Mouse (Mus musculus) liver (tissue): ENCODE data around the gene Cdk11b.
A peak's percentile ranks its signal among the peaks of the same experiment; 100 is the strongest.
"Not testable (repeated sequence)": the region's sequence is repeated elsewhere in the genome, so short reads cannot be mapped to it uniquely, and the experiment has no call there.

Experiments used
- DNase-seq: peaks from one replicate; pipeline ENCODE4 v3.0.0-alpha.2; 2020; ENCODE audit warnings: mixed read lengths

Cdk11b gene

GRCm38 (mm10) chr4:155668689-155669597, 44.3 kb downstream of the Cdk11b start, which contains the start of gene Mib2:
Gene Mib2 (minus strand): TSS chr4:155669198.
- DNase-seq = peak; percentile 95

DNA sequence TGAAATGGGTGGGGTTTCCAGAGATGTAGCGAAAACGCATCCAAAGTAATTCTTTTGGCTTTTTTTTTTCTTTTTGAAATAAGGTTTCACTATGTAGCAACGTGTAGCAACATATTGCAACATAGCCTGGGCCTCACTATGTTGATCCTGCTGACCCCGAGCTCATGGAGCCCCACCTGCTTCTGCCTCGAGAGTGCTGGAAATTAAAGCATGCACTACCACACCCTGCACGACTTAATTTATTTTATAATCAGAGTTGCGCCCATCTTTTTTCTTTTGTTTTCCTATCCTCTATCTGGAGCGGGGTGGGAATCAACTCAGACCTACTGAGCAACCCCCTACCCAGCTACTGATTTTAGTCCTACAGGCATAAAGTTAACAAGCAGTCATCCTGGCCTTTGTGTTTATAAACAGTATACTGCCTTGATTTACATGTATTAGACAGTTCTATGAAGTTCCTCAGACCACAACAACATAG, 45.0 kb downstream of the Cdk11b start:
- no peak for DNase-seq

- DNase-seq = not testable (repeated sequence)
Measured at GRCm38 (mm10) chr4:155670236-155670635, 45.6 kb downstream of the Cdk11b start.

GRCm38 (mm10) chr4:155672082-155672481, 47.4 kb downstream of the Cdk11b start:
- DNase-seq = no peak

GRCm38 (mm10) chr4:155675991-155676390, 51.3 kb downstream of the Cdk11b start:
- no peak for DNase-seq

DNA sequence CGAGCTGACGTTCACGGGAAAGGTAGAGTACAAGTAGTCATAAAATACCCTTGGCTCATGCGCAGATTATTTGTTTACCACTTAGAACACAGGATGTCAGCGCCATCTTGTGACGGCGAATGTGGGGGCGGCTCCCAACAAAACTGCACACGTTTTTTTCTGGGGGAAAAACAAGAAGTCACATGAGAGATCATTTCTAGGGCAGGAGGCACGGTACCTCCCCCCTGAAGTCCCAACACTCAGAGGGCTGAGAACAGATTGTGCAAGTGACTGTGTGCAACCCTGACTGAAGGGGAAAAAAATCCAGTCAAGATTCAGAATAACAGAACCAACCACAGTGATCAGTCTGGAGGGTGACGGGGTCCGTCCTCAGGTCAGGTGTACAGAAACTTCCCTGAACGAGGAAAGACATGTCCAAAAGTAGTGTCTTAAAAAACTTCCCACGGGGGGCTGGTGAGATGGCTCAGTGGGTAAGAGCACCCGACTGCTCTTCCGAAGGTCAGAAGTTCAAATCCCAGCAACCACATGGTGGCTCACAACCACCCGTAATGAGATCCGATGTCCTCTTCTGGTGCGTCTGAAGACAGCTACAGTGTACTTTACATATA, 59.1 kb downstream of the Cdk11b start:
- DNase-seq = not testable (repeated sequence)

- not testable (repeated sequence) for DNase-seq
Measured at GRCm38 (mm10) chr4:155687764-155688163, 63.1 kb downstream of the Cdk11b start.

GRCm38 (mm10) chr4:155690571-155691375, 66.1 kb downstream of the Cdk11b start:
- no peak for DNase-seq

DNA sequence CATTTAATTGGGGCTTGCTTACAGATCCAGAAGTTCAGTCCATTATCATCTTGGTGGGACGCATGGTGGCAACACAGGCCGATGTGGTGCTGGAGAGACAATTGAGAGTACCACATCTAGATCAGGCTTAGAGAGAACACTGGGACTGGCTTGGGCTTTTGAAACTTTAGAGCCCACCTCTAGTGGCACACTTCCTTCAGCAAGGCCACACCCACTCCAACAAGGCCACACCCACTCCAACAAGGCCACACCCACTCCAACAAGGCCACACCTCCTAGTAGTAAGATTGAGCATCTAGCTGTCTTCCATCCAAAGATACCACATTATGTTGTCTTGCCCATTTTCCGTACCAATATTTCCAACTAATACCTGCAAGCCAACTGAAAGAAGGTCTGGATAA, 67.8 kb downstream of the Cdk11b start:
- DNase-seq = no peak

- peak; percentile 33 for DNase-seq
Measured at GRCm38 (mm10) chr4:155694111-155694481, 69.4 kb downstream of the Cdk11b start, which contains the start of gene Fndc10. Gene Fndc10 (plus strand): TSS chr4:155694342.

- peak; percentile 12 for DNase-seq
Measured at GRCm38 (mm10) chr4:155694482-155695401, 70.1 kb downstream of the Cdk11b start.

- no peak for DNase-seq
Measured at GRCm38 (mm10) chr4:155695531-155696062, 70.9 kb downstream of the Cdk11b start.

DNA sequence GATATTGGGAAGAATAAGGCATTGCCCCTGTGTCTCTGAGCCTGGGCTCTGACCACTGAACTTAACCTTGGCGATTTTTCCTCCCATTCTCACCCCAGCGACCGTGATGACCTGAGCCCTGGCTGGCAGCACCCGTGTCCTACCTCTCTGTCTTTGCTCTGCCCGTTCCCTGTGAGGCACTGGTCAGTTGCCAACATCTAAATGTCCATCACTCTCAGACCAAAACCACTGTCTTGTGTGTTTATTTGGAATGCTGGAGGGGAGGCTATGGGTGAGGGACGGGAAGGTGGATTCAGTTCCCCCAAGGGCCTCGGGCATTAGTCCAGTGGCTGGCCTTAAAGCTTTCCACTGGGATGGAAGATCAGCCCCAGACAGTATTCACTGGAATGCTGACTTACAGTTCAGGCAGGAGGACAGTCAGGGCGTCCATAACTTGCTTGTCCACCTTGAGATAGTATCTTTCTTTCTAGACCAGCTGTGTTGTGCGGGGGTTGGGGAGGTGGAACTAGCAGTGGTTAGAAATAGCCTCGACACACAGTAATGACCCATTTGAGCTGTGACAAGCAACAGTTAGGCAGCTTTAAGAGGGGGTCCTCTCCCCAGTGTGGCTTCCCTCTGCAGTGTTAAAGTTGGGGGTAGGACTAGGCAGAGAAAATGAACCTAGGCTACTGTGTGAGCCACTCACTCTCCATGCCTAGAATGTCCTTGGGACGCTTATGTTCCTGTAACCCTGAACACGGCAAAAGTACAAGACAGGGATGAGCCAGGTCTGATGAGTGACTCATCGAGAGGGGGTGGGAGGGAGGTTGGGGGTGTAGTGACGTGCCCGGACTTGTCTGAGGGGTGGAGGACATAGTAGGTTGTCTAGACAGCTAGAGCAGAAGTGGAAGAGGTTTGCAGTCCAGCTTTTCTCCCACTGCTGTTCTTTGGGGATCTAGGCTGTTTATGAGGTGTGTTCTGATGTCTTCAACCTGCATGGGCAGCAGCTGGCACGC, 71.9 kb downstream of the Cdk11b start:
- no peak for DNase-seq
